ENCODE assay signal across 9 mouse cellular contexts in the genomic region with DNA sequence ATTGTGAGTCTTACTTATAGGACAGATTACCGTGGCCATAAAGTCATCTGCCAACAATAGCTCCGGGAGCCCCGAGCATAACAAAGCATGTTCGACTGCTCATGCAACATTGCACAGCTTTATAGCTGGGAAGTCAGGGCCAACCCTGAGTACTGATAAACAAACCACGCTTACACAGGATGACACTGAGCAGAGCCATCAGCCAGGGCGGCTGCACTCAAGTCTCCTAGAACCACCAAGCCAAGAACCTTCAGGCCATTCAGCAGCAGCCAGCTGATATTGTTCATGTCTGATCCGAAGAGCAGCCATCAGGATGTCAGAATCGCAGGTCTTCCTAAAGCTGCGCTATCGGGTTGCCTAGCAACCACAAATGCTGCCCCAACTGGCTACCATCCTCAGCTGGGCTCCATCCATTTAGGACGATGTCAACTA. TPM values are rescaled to one million over a fixed set of nuclear protein-coding genes. Genes with fewer than 3 reads are reported as not detected.
DNase-seq lines count a peak whose midpoint lies in the region; ATAC-seq lines count a peak whose summit lies in the region.
"Had no signal": no experiment of that assay in that cellular context is flagged by ENCODE, and none has a peak within 500 bp of the region (broad histone marks: within the 10 kb centered on the region; RNA-seq: fewer than 3 reads in every experiment).

No protein-coding gene starts in this region.

- WGBS in forebrain, embryonic 12.5 days = 71% methylated on average over 11 of the region's 11 CpGs
- 80% methylated on average over 11 of the region's 11 CpGs for WGBS in forebrain, embryonic 10.5 days
- 22% methylated on average over 11 of the region's 11 CpGs for WGBS in intestine, embryonic 15.5 days
- 40% methylated on average over 11 of the region's 11 CpGs for WGBS in stomach, embryonic 16.5 days

- H3K4me2 ChIP-seq in forebrain, embryonic 12.5 days = no peak overlapping the region
- H3K4me2 ChIP-seq in intestine, embryonic 15.5 days (replicated peaks) = no peak overlapping the region
- H3K4me2 ChIP-seq in stomach, embryonic 16.5 days (ENCODE audit: low read depth, low read length) = no peak overlapping the region
- H3K4me2 ChIP-seq: embryonic facial prominence, embryonic 15.5 days had no signal

- no peaks in the 10 kb centered on the region for H3K9me3 ChIP-seq in forebrain, embryonic 12.5 days
- H3K9me3 ChIP-seq in forebrain, embryonic 10.5 days = no peaks in the 10 kb centered on the region
- no peaks in the 10 kb centered on the region for H3K9me3 ChIP-seq in intestine, embryonic 15.5 days
- H3K9me3 ChIP-seq in stomach, embryonic 16.5 days (replicated peaks; ENCODE audit: control insufficient read depth, low read length) = no peaks in the 10 kb centered on the region
- H3K9me3 ChIP-seq: embryonic facial prominence, embryonic 15.5 days had no signal

- no peaks in the 10 kb centered on the region for H3K27me3 ChIP-seq in forebrain, embryonic 12.5 days
- H3K27me3 ChIP-seq in forebrain, embryonic 10.5 days (ENCODE audit: poor library complexity, severe bottlenecking) = no peaks in the 10 kb centered on the region
- H3K27me3 ChIP-seq in intestine, embryonic 15.5 days (replicated peaks) = no peaks in the 10 kb centered on the region
- H3K27me3 ChIP-seq in stomach, embryonic 16.5 days (ENCODE audit: control insufficient read depth, insufficient read depth, low read length) = no peaks in the 10 kb centered on the region
- H3K27me3 ChIP-seq: embryonic facial prominence, embryonic 15.5 days had no signal

- no peak overlapping the region for H3K27ac ChIP-seq in forebrain, embryonic 12.5 days
- H3K27ac ChIP-seq in forebrain, embryonic 10.5 days = no peak overlapping the region
- no peak overlapping the region for H3K27ac ChIP-seq in intestine, embryonic 15.5 days
- peak overlapping the region; percentile 36; the same call in 1 of the 2 replicates for H3K27ac ChIP-seq in stomach, embryonic 16.5 days (ENCODE audit: low read length)
- H3K27ac ChIP-seq: embryonic facial prominence, embryonic 15.5 days had no signal

- no peaks in the 10 kb centered on the region for H3K36me3 ChIP-seq in forebrain, embryonic 12.5 days (replicated peaks)
- H3K36me3 ChIP-seq in forebrain, embryonic 10.5 days (replicated peaks) = no peaks in the 10 kb centered on the region
- no peaks in the 10 kb centered on the region for H3K36me3 ChIP-seq in intestine, embryonic 15.5 days
- no peaks in the 10 kb centered on the region for H3K36me3 ChIP-seq in stomach, embryonic 16.5 days (ENCODE audit: control insufficient read depth, insufficient read depth, low read length)
- H3K36me3 ChIP-seq: embryonic facial prominence, embryonic 15.5 days had no signal

- no peak for DNase-seq in forebrain, embryonic 10.5 days (ENCODE audit: extremely low spot score, low spot score)
- peak; percentile 58 to 71 for DNase-seq in right cerebral cortex, postnatal 10 days (ENCODE audit: low spot score in 2 of 2)
- DNase-seq in right cerebral cortex, postnatal 36 days (ENCODE audit: low spot score in 2 of 2) = no peak
- DNase-seq in adipocyte (ENCODE audit: low spot score) = no peak
- no peak for DNase-seq in heart, adult 9 months (ENCODE audit: low spot score in 2 of 2)

- ATAC-seq in forebrain, embryonic 12.5 days (ENCODE audit: low FRiP score) = peak; percentile 46; the same call in 1 of the 2 replicates
- peak; percentile 72 for ATAC-seq in intestine, embryonic 15.5 days
- 0 out of 2 replicates have a peak, but pooled peaks have one; percentile 50 for ATAC-seq in stomach, embryonic 16.5 days (ENCODE audit: insufficient read depth, low FRiP score)

- peaks cover 8% of the 10 kb centered on the region; the same call in 1 of the 2 replicates for H3K4me1 ChIP-seq in forebrain, embryonic 12.5 days
- H3K4me1 ChIP-seq in forebrain, embryonic 10.5 days = peaks cover 6% of the 10 kb centered on the region; the same call in 1 of the 2 replicates
- peaks cover 8% of the 10 kb centered on the region; the same call in 1 of the 2 replicates for H3K4me1 ChIP-seq in intestine, embryonic 15.5 days (replicated peaks)
- H3K4me1 ChIP-seq in stomach, embryonic 16.5 days (ENCODE audit: control insufficient read depth, insufficient read depth, low read length) = peaks cover 8% of the 10 kb centered on the region
- H3K4me1 ChIP-seq: embryonic facial prominence, embryonic 15.5 days had no signal

- H3K9ac ChIP-seq in forebrain, embryonic 12.5 days = no peak overlapping the region
- no peak overlapping the region for H3K9ac ChIP-seq in intestine, embryonic 15.5 days
- H3K9ac ChIP-seq in stomach, embryonic 16.5 days (ENCODE audit: low read length) = no peak overlapping the region
- H3K9ac ChIP-seq: embryonic facial prominence, embryonic 15.5 days had no signal

- no peak overlapping the region for H3K4me3 ChIP-seq in forebrain, embryonic 12.5 days (replicated peaks)
- H3K4me3 ChIP-seq in forebrain, embryonic 10.5 days = no peak overlapping the region
- H3K4me3 ChIP-seq in intestine, embryonic 15.5 days (replicated peaks) = no peak overlapping the region
- no peak overlapping the region for H3K4me3 ChIP-seq in stomach, embryonic 16.5 days (replicated peaks; ENCODE audit: low read length)
- H3K4me3 ChIP-seq: embryonic facial prominence, embryonic 15.5 days had no signal

RNA-seq across cellular contexts. Expression of gene Dock9, which starts 35.6 kb away (rescaled TPM):
- 4.4 and 4.8 TPM in 2 replicates for polyA plus RNA-seq in forebrain, embryonic 12.5 days (2016; fragmentation: Nextera tagmentation; extraction: Ambion mirVana)
- 3.4 and 3.7 TPM in 2 replicates for polyA plus RNA-seq in forebrain, embryonic 10.5 days (2016; fragmentation: Nextera tagmentation; extraction: Ambion mirVana)
- 17.0 and 17.2 TPM in 2 replicates for polyA plus RNA-seq in intestine, embryonic 15.5 days (2015; fragmentation: Nextera tagmentation; extraction: Ambion mirVana)
- polyA plus RNA-seq in stomach, embryonic 16.5 days (2015; fragmentation: Nextera tagmentation; extraction: Ambion mirVana) = 15.7 and 18.4 TPM in 2 replicates

Comparison
In these comparisons a context has a peak if more than half of its experiments do, and no peak if none do; other contexts are left out.
1. DNase-seq: peak in right cerebral cortex, postnatal 10 days (2 of 2); none in forebrain, embryonic 10.5 days (single experiment), right cerebral cortex, postnatal 36 days (0 of 2), adipocyte (single experiment) and heart, adult 9 months (0 of 2).
2. Peak in every context shown above with its lines, with median percentiles within 50 percentile points of each other: ATAC-seq.